Mouse (Mus musculus) embryo, embryonic 11.5 days (tissue): ENCODE results near the gene Fbxo22.
"Not testable (repeated sequence)": the region's sequence is repeated elsewhere in the genome, so short reads cannot be mapped to it uniquely, and the experiment has no call there.

ENCODE experiments used
- DNase-seq: peaks from one replicate; pipeline ENCODE4 v3.0.0-alpha.2; 2012; ENCODE audit warnings: low read depth, low spot score

Gene Fbxo22

GRCm38 (mm10) chr9:55236235-55237165, 27.8 kb downstream of the Fbxo22 start:
- no peak for DNase-seq

DNA sequence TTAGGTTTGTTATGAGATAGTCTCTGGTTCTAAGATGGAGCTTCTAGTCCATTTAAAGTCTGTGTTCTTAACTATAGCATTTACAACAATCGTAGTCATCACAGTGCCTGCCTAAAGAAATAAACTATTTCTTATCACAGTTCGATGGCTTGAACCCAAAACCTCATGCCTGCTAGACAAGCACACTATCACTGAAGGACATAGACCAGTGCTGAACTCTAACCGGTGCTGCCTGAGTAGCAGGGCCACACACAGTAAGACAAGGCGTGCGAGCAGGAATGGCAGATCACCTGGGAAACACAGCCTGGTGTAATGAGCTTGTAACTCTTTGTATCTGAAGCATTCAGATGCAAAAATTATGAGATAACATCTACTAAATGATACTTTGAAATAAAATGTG, 32.1 kb downstream of the Fbxo22 start:
- DNase-seq: no peak

- DNase-seq: no peak
Observed at GRCm38 (mm10) chr9:55241863-55242685, 33.3 kb downstream of the Fbxo22 start.

DNA sequence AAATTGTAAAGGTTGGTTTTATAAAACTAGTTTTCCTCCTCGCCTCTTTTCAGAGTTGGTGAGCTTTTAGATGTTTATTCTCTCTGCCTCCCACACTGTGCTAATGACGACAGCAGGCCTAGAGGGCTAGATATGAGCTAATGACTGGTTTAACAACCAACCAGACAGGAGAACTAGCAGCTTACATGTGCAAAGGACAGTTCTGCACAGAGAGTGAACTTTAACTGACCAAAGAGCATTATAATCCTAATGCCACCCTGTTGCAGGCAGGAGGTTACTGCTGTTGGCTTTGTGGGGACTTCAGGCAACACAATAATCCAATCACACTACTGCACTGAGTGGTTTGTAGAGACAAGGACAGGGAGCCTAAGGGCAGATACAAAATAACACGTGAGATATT, 34.6 kb downstream of the Fbxo22 start:
- no peak for DNase-seq

DNA sequence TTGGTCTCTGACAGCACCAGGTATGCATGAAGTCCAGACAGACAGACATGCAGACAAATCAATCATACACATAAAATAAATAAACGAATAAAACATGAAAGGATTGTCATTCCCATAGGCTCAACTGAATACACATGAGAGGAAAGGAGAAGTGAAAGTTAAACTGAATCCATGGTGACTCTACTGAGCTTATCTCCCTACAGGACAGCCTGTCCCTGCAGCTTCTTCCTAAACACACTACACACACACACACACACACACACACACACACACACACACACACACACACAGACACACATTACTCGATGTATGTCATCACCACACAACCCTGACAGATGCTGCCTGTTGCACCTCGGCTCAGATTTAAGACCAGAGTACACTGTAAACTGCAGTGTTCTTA, 35.4 kb downstream of the Fbxo22 start:
- DNase-seq: no peak

DNA sequence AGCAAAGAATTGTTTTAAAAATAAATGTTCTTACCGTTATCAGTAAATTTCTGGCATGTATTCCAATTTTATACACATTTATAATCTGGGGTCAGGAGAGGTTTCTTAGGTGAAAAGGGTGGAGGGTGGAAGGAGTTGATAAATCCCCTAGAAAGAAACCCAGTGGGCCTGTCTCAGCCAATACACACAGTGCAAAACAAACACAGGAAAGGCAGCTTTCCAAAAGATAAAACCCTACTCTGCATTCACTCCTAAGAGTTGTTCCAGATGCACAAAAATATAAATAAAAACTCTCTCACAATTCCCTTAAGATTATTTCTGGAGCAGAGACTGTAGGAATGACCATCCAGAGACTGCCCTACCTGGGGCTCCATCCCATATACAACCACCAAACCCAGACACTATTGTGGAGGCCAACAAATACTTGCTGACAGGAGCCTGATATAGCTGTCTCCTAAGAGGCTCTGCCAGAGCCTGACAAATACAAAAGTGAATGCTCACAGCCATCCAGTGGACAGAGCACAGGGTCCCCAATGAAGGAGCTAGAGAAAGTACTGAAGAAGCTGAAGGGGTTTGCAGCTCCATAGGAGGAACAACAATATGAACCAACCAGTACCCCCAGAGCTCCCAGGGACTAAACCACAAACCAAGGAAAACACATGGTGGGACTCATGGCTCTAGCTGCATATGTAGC, 36.5 kb downstream of the Fbxo22 start:
- not testable (repeated sequence) for DNase-seq

GRCm38 (mm10) chr9:55246440-55246839, 37.7 kb downstream of the Fbxo22 start:
- no peak for DNase-seq

GRCm38 (mm10) chr9:55246918-55247317, 38.2 kb downstream of the Fbxo22 start:
- DNase-seq: no peak

- no peak for DNase-seq
Observed at GRCm38 (mm10) chr9:55248465-55248864, 39.7 kb downstream of the Fbxo22 start.

DNA sequence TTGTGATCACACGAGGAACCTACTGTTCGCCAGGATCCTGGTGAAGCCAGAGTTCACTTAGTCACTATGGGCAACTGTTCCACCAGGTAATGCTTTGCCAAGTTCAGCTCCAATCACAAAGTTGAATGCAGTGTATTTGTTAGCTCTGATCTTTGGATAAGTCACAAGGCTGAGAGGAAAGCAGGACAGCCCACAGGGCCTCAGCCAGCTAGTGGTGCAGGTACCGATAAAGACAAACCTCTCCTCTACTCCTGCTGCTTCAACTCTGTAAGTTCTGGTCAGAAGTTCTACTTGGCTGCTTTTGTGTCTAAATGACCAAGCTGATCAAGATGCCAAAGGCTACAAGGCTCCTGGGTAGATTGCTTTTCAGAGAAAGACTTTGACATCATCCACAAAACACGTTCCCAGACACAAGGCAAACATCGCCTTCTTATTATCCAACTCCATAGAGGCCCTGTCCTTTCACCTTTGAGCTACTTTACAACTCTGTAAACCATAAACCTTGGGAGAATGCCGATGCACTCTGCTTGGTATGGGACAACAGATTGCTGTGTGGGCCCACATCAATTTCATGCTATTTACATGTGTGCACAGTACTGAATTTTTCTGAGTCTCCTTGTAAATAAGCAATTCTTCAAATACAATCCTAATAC, 42.0 kb downstream of the Fbxo22 start:
- no peak for DNase-seq

GRCm38 (mm10) chr9:55252097-55252496, 43.4 kb downstream of the Fbxo22 start:
- DNase-seq: not testable (repeated sequence)

DNA sequence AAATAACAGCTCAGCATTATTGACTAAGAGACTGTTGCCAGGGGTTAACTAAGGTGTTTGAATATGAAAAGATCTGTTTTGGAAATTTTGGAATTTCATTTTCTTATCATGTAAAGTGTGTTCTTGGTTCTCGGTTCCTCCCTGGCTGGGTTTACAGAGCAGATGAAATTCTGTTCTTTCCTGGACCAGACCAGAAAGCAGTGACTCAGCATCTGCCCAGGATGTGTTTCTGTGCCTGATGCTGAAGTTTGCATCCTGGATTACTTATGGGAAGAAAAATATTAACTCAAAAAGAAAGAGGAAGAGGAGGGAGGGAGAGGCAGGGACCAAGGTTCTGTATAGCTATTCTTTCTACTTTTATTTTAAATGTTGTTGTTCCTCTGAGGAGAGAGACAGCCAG, 45.1 kb downstream of the Fbxo22 start:
- DNase-seq: no peak

DNA sequence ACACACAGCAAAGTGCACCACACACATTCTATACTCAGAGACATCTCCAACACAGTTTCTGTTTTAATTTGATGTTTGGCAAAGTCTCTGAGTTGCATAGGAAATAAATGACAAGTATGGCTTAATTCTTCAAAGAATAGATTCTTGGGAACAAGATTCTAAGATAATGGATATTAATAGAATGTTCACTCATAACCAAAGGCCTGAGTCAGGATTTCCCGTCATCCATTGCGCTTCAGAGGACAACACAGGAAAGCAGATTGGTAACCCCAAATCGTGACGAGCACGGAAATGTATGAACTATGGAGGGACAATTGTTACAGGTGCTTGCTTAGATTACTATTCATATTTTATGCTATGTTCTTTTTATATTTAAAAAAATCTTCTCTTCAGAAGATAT, 46.3 kb downstream of the Fbxo22 start:
- no peak for DNase-seq

DNA sequence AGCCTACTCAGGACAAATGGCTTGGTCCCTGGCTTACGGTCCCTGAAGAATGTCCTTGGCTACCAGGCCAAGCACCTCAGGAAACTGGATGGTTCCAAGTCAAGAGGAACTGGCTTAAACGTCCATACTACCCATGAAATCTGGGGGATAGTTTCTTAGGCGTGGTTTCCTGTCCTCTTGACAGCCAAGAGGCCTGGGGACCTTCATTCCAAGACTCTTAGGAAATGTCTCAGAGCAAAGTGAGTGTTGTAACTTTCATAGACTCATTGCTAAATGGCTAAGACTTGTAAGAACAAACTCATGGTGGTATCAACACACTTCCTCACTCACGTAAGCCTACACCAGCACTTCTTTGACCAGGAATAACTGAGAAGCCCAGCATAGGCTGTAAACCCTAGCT, 46.9 kb downstream of the Fbxo22 start:
- DNase-seq: no peak

DNA sequence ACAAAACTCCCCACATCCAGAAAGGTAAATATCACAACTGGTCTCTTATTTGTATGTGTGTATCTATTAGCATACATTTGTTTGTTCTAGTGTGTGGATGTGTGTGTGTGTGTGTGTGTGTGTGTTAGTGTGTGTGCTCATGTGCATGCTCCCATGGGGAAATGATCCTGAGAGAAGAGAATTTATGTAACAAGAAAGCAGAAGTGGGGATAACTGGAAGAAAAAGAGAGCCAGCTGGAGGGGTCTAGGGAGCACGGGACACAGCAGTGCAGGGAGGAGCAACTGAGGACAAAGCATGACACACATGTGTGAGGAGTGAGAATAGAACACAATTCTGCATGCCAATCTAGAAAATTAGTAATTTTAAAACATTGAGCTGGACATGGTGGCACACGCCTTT, 48.4 kb downstream of the Fbxo22 start:
- no peak for DNase-seq

GRCm38 (mm10) chr9:55259741-55260140, 51.0 kb downstream of the Fbxo22 start:
- no peak for DNase-seq

GRCm38 (mm10) chr9:55264356-55265302, 55.9 kb downstream of the Fbxo22 start:
- DNase-seq: no peak

DNA sequence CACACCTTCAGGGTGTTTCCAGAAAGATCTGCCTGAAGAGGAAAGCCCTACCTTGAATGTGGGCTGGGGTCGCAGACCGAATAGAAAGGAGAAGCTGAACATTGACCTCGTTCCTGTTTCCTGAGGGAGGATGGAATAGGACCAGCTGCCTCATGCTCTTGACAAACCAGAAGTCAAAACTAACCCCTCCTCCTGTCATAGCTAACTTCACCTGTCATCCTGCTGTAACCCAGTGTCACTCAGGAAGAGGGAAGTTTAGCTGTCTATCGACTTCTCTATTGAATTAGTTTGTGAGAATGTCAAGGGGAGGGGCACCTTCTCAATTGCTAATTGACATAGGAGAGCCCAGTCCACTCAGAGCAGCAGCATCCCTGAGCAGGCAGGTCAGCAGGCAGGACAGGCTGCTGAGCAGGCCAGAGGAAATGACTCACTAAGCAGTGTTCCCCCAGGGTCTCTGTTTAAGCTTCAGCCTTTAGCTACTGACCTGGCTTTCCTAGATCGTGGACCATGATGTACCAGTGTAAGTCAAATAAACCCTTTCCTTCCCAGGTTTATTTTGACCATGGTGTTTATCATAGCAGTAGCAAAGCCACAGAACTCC, 63.3 kb downstream of the Fbxo22 start:
- no peak for DNase-seq

DNA sequence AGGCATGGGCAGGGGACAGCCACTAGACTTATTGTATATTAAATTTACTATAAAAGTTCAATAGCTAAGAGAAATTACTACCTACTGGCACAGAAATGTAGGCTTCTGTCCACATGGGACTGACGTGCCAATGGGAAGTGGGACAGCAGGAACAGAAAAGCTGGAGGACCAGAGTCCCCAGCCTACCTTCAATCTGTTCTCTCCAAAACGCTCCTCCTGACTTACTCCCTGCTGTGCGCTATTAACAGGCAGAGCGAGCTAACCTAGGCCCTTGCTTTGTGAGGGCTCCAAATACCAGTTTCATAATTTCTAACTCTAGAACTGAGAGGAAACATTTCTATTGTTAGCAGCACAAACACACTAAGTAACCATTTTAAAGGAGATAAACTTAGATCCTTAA, 65.2 kb downstream of the Fbxo22 start:
- no peak for DNase-seq
